Mouse (Mus musculus) granulocyte monocyte progenitor cell, adult 5-6 weeks (primary cell): ENCODE data around the gene Crabp1. TPM values are rescaled to one million over a fixed set of nuclear protein-coding genes. Genes with fewer than 3 reads are reported as not detected.

ENCODE experiments used
- total RNA-seq, 2 experiments: library from RNA; stranded (forward) in 1 of 2; stranded (reverse) in 1 of 2; fragments of 200-712, 200-1000 nt in 1 of 2; fragments of >200 nt in 1 of 2; fragmentation: Nextera tagmentation in 1 of 2; gene quantifications; 2 replicates each; pipeline ENCODE4 v1.2.3; 2014 to 2017

The Crabp1 gene
- total RNA-seq, 2 experiments from 2014 or later: not detected

Other genes starting within 250 kb of the Crabp1 start
- gene Sh2d7, start 225.8 kb upstream of the Crabp1 start, total RNA-seq (2014; fragmentation: Nextera tagmentation): not detected in 2 replicates
- gene Sh2d7, start 225.8 kb upstream of the Crabp1 start, total RNA-seq (2017): not detected in 2 replicates
- 1.1 and 1.6 TPM in 2 replicates for gene Cib2, start 204.5 kb upstream of the Crabp1 start, total RNA-seq (2014; fragmentation: Nextera tagmentation)
- gene Cib2, start 204.5 kb upstream of the Crabp1 start, total RNA-seq (2017): 0.39 and 0.57 TPM in 2 replicates
- 100 and 111 TPM in 2 replicates for gene Idh3a, start 178.4 kb upstream of the Crabp1 start, total RNA-seq (2014; fragmentation: Nextera tagmentation)
- gene Idh3a, start 178.4 kb upstream of the Crabp1 start, total RNA-seq (2017): 83.9 and 89.1 TPM in 2 replicates
- gene Acsbg1, start 102.9 kb upstream of the Crabp1 start, total RNA-seq (2014; fragmentation: Nextera tagmentation): not detected in 2 replicates
- gene Acsbg1, start 102.9 kb upstream of the Crabp1 start, total RNA-seq (2017): not detected in 2 replicates
- gene Dnaja4, start 65.9 kb upstream of the Crabp1 start, total RNA-seq (2014; fragmentation: Nextera tagmentation): 0.45 and 0.82 TPM in 2 replicates
- 0.05 and 3.0 TPM in 2 replicates for gene Dnaja4, start 65.9 kb upstream of the Crabp1 start, total RNA-seq (2017)
- 76.8 and 87.4 TPM in 2 replicates for gene Wdr61, start 30.2 kb upstream of the Crabp1 start, total RNA-seq (2014; fragmentation: Nextera tagmentation)
- gene Wdr61, start 30.2 kb upstream of the Crabp1 start, total RNA-seq (2017): 96.0 and 107 TPM in 2 replicates
- gene Ireb2, start 99.0 kb downstream of the Crabp1 start, total RNA-seq (2014; fragmentation: Nextera tagmentation): 31.6 and 48.7 TPM in 2 replicates
- 24.9 and 31.9 TPM in 2 replicates for gene Ireb2, start 99.0 kb downstream of the Crabp1 start, total RNA-seq (2017)
- gene Hykk, start 152.5 kb downstream of the Crabp1 start, total RNA-seq (2014; fragmentation: Nextera tagmentation): not detected in 2 replicates
- gene Hykk, start 152.5 kb downstream of the Crabp1 start, total RNA-seq (2017): not detected in 2 replicates
- gene Psma4, start 186.0 kb downstream of the Crabp1 start, total RNA-seq (2014; fragmentation: Nextera tagmentation): 265 and 329 TPM in 2 replicates
- 370 and 473 TPM in 2 replicates for gene Psma4, start 186.0 kb downstream of the Crabp1 start, total RNA-seq (2017)
- gene AY074887, start 186.2 kb downstream of the Crabp1 start, total RNA-seq (2014; fragmentation: Nextera tagmentation): not detected in 2 replicates
- gene AY074887, start 186.2 kb downstream of the Crabp1 start, total RNA-seq (2017): not detected in 2 replicates
- gene Chrna5, start 216.1 kb downstream of the Crabp1 start, total RNA-seq (2014; fragmentation: Nextera tagmentation): not detected in 2 replicates
- gene Chrna5, start 216.1 kb downstream of the Crabp1 start, total RNA-seq (2017): not detected in 2 replicates